Mouse (Mus musculus) spleen, adult 2 months (tissue): ENCODE measurements around the gene Cebpe.

ENCODE experiments used
- CTCF ChIP-seq: fragments of 200-500 bp; IDR thresholded peaks from 2 replicates; pipeline ENCODE4 v1.5.1; 2011; ENCODE audit warnings: mild to moderate bottlenecking, inconsistent platforms; ENCODE audit not compliant: insufficient read depth, insufficient read length, insufficient replicate concordance; ENCODE audit errors: extremely low read depth
- POLR2A ChIP-seq: fragments of 200-500 bp; IDR thresholded peaks from 2 replicates; pipeline ENCODE4 v1.6.1; 2011; ENCODE audit warnings: low read depth, low read length, inconsistent platforms

- no peak for TF ChIP-seq CTCF
- no peak for TF ChIP-seq POLR2A
Measured at GRCm38 (mm10) chr14:54676290-54676689, 35.7 kb downstream of the Cebpe start.
